Mouse (Mus musculus): ENCODE measurements around the gene Bglap. TPM values are rescaled to one million over a fixed set of nuclear protein-coding genes. Genes with fewer than 3 reads are reported as not detected.
A peak's percentile ranks its signal among the peaks of the same experiment; 100 is the strongest.

Gene Bglap
- polyA plus RNA-seq, 1 experiment from 2014 or later: 0.64 TPM

DNA sequence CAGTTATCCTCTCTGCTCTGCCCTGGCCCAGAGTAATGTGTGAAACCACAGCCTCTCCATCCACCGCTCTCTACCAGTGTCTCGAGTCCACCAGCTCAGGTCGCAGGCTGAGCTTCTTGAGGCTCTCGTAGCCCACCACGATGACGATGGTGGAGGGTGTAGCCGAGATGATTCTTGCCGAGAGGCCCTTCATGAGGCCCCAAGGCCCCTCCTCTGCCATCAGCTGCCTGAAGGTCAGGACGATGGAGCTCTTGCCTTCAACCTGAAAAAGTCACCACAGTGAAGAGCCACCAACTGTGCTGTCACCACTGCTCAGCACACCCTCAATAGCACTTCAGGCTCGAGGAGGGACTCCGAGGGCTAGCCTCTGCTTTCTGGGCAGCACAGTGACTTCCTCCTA is 28.4 kb upstream of the Bglap start:
- no peak for TF ChIP-seq CTCF (IDR thresholded peaks at IDR 0.05; ENCODE audit: low read depth)
- TF ChIP-seq EP300 (optimal IDR thresholded peaks at IDR 0.05): no peak
- no peak overlapping the region for H3K4me3 ChIP-seq (ENCODE audit: low read depth, low read length)
- WGBS: 84% methylated on average over 11 of the region's 11 CpGs
- H3K27me3 ChIP-seq (ENCODE audit: control insufficient read depth, insufficient read depth, low read length): no peaks in the 10 kb centered on the region
- no peak overlapping the region for H3K27ac ChIP-seq (replicated peaks)
- H3K36me3 ChIP-seq (ENCODE audit: control insufficient read depth, insufficient read depth, low read length): peaks cover 5% of the 10 kb centered on the region
- no peaks in the 10 kb centered on the region for H3K4me1 ChIP-seq (replicated peaks; ENCODE audit: control insufficient read depth, insufficient read depth)
- no peak for DNase-seq (ENCODE audit: low spot score)
- ATAC-seq (ENCODE audit: low FRiP score, low TSS enrichment): no peak
- no peaks in the 10 kb centered on the region for H3K9me3 ChIP-seq (ENCODE audit: control insufficient read depth, low read length)
- no peak overlapping the region for H3K9ac ChIP-seq (ENCODE audit: low read length)
- no peak overlapping the region for H3K4me2 ChIP-seq (replicated peaks; ENCODE audit: low read depth)

GRCm38 (mm10) chr3:88411681-88412080 is 27.4 kb upstream of the Bglap start:
- no peak overlapping the region for H3K4me3 ChIP-seq (ENCODE audit: low read depth, low read length)
- 85% methylated on average over 4 of the region's 4 CpGs for WGBS
- H3K27ac ChIP-seq (replicated peaks): no peak overlapping the region
- H3K9me3 ChIP-seq (ENCODE audit: control insufficient read depth, low read length): no peaks in the 10 kb centered on the region
- H3K36me3 ChIP-seq (ENCODE audit: control insufficient read depth, insufficient read depth, low read length): peaks cover 5% of the 10 kb centered on the region
- H3K9ac ChIP-seq (ENCODE audit: low read length): no peak overlapping the region
- H3K27me3 ChIP-seq (ENCODE audit: control insufficient read depth, insufficient read depth, low read length): no peaks in the 10 kb centered on the region
- TF ChIP-seq CTCF (IDR thresholded peaks at IDR 0.05; ENCODE audit: low read depth) (no peak), EP300 (optimal IDR thresholded peaks at IDR 0.05) (no peak)
- no peak overlapping the region for H3K4me2 ChIP-seq (replicated peaks; ENCODE audit: low read depth)
- DNase-seq (ENCODE audit: low spot score): no peak
- ATAC-seq (ENCODE audit: low FRiP score, low TSS enrichment): no peak
- H3K4me1 ChIP-seq (replicated peaks; ENCODE audit: control insufficient read depth, insufficient read depth): no peaks in the 10 kb centered on the region

- no peaks in the 10 kb centered on the region for H3K27me3 ChIP-seq (ENCODE audit: control insufficient read depth, insufficient read depth, low read length)
- peak overlapping the region; percentile 70 for H3K4me3 ChIP-seq (ENCODE audit: low read depth, low read length)
- DNase-seq (ENCODE audit: low spot score) (no peak), ATAC-seq (ENCODE audit: low FRiP score, low TSS enrichment) (no peak; the same call in 1 of the 2 replicates)
- peak overlapping the region; percentile 67 for H3K4me2 ChIP-seq (replicated peaks; ENCODE audit: low read depth)
- H3K27ac ChIP-seq (replicated peaks): peak overlapping the region; percentile 96
- peaks cover 5% of the 10 kb centered on the region for H3K36me3 ChIP-seq (ENCODE audit: control insufficient read depth, insufficient read depth, low read length)
- H3K4me1 ChIP-seq (replicated peaks; ENCODE audit: control insufficient read depth, insufficient read depth): no peaks in the 10 kb centered on the region; the same call in 1 of the 2 replicates
- TF ChIP-seq EP300 (optimal IDR thresholded peaks at IDR 0.05): no peak
- no peak for TF ChIP-seq CTCF (IDR thresholded peaks at IDR 0.05; ENCODE audit: low read depth)
- WGBS: 17% methylated on average over 7 of the region's 7 CpGs
- no peaks in the 10 kb centered on the region for H3K9me3 ChIP-seq (ENCODE audit: control insufficient read depth, low read length)
- H3K9ac ChIP-seq (ENCODE audit: low read length): peak overlapping the region; percentile 89; the same call in 1 of the 2 replicates
Observed at GRCm38 (mm10) chr3:88410645-88411031, 26.4 kb upstream of the Bglap start.

- peaks cover 5% of the 10 kb centered on the region for H3K36me3 ChIP-seq (ENCODE audit: control insufficient read depth, insufficient read depth, low read length)
- H3K27me3 ChIP-seq (ENCODE audit: control insufficient read depth, insufficient read depth, low read length): no peaks in the 10 kb centered on the region
- ATAC-seq (ENCODE audit: low FRiP score, low TSS enrichment): peak; percentile 94
- peak within 1 kb of the TSS; percentile 67 for H3K4me2 ChIP-seq (replicated peaks; ENCODE audit: low read depth)
- peak within 1 kb of the TSS; percentile 96 for H3K27ac ChIP-seq (replicated peaks)
- H3K9me3 ChIP-seq (ENCODE audit: control insufficient read depth, low read length): no peaks in the 10 kb centered on the region
- H3K9ac ChIP-seq (ENCODE audit: low read length): peak within 1 kb of the TSS; percentile 89
- peak within 1 kb of the TSS; percentile 70 for H3K4me3 ChIP-seq (ENCODE audit: low read depth, low read length)
- WGBS: under 1% methylated on average over 54 of the region's 54 CpGs
- no peaks in the 10 kb centered on the region; the same call in 1 of the 2 replicates for H3K4me1 ChIP-seq (replicated peaks; ENCODE audit: control insufficient read depth, insufficient read depth)
- peak; percentile 1; the same call in 1 of the 2 replicates for TF ChIP-seq CTCF (IDR thresholded peaks at IDR 0.05; ENCODE audit: low read depth)
- TF ChIP-seq EP300 (optimal IDR thresholded peaks at IDR 0.05): peak; percentile 79
- peak; percentile 95 for DNase-seq (ENCODE audit: low spot score)
Observed at GRCm38 (mm10) chr3:88409741-88410644, 25.7 kb upstream of the Bglap start, which contains the start of gene Pmf1. Gene Pmf1 (minus strand): TSS chr3:88410331.

DNA sequence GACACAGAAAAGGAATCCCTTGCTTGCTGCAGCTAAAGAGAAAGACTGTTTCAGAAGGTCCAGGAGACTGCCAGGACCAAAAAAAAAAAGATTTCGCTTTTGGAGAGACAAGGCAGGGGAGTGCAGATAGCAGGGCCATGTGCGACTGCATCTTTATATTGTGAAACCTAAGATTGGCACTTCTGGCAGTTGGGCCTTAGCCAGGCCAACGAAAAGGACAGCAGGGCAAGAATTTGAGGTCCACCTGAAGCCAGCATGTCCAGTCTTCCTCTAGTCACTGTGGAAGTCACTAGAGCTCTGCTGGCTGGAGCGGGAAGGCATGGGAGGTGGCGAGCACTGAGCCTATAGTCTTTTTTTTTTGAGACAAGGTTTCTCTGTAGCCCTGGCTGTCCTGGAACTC is 24.7 kb upstream of the Bglap start:
- no peaks in the 10 kb centered on the region; the same call in 1 of the 2 replicates for H3K4me1 ChIP-seq (replicated peaks; ENCODE audit: control insufficient read depth, insufficient read depth)
- WGBS: 53% methylated on average over 5 of the region's 5 CpGs
- DNase-seq (ENCODE audit: low spot score) (no peak), ATAC-seq (ENCODE audit: low FRiP score, low TSS enrichment) (no peak)
- no peaks in the 10 kb centered on the region for H3K9me3 ChIP-seq (ENCODE audit: control insufficient read depth, low read length)
- no peak overlapping the region for H3K27ac ChIP-seq (replicated peaks)
- TF ChIP-seq CTCF (IDR thresholded peaks at IDR 0.05; ENCODE audit: low read depth): no peak
- no peak for TF ChIP-seq EP300 (optimal IDR thresholded peaks at IDR 0.05)
- H3K9ac ChIP-seq (ENCODE audit: low read length): peak overlapping the region; percentile 89
- peak overlapping the region; percentile 70; the same call in 1 of the 2 replicates for H3K4me3 ChIP-seq (ENCODE audit: low read depth, low read length)
- H3K4me2 ChIP-seq (replicated peaks; ENCODE audit: low read depth): peak overlapping the region; percentile 67
- H3K27me3 ChIP-seq (ENCODE audit: control insufficient read depth, insufficient read depth, low read length): no peaks in the 10 kb centered on the region
- H3K36me3 ChIP-seq (ENCODE audit: control insufficient read depth, insufficient read depth, low read length): peaks cover 2% of the 10 kb centered on the region

- 37% methylated on average over 7 of the region's 7 CpGs for WGBS
- Histone ChIP-seq H3K9me3 (ENCODE audit: control insufficient read depth, low read length) (no peaks in the 10 kb centered on the region), H3K9ac (ENCODE audit: low read length) (no peak overlapping the region; the same call in 1 of the 2 replicates), H3K4me1 (replicated peaks; ENCODE audit: control insufficient read depth, insufficient read depth) (no peaks in the 10 kb centered on the region; the same call in 1 of the 2 replicates), H3K36me3 (ENCODE audit: control insufficient read depth, insufficient read depth, low read length) (no peaks in the 10 kb centered on the region; the same call in 1 of the 2 replicates), H3K4me3 (ENCODE audit: low read depth, low read length) (no peak overlapping the region), H3K27me3 (ENCODE audit: control insufficient read depth, insufficient read depth, low read length) (no peaks in the 10 kb centered on the region), H3K4me2 (replicated peaks; ENCODE audit: low read depth) (no peak overlapping the region), H3K27ac (replicated peaks) (no peak overlapping the region)
- no peak for DNase-seq (ENCODE audit: low spot score)
- no peak for TF ChIP-seq EP300 (optimal IDR thresholded peaks at IDR 0.05)
- TF ChIP-seq CTCF (IDR thresholded peaks at IDR 0.05; ENCODE audit: low read depth): no peak
- ATAC-seq (ENCODE audit: low FRiP score, low TSS enrichment): no peak
Observed at GRCm38 (mm10) chr3:88407529-88407928, 23.3 kb upstream of the Bglap start.
